Mouse (Mus musculus) intestine, embryonic 16.5 days (tissue): ENCODE measurements around the gene Rpn2. TPM values are rescaled to one million over a fixed set of nuclear protein-coding genes. Genes with fewer than 3 reads are reported as not detected.

Experiments used
- ATAC-seq: fragments of 200-750 bp; cut with Nextera tagmentation; 2 replicates; pipeline ENCODE4 v1.8.0; 2017; ENCODE audit warnings: moderate TSS enrichment, moderate library complexity
- H3K27ac ChIP-seq: fragments of 300-500 bp; sonication (generic); 2 replicates; pipeline ENCODE4 v1.5.1; 2014; ENCODE audit warnings: mild to moderate bottlenecking, low read length
- H3K27me3 ChIP-seq: fragments of 300-500 bp; sonication (generic); replicated peaks from 2 replicates; pipeline ENCODE4 v1.6.1; 2014; ENCODE audit warnings: low read length, control low read depth, mixed read lengths; ENCODE audit not compliant: control insufficient read depth, insufficient read depth
- H3K36me3 ChIP-seq: fragments of 300-500 bp; sonication (generic); 2 replicates; pipeline ENCODE4 v1.6.1; 2014; ENCODE audit warnings: low read length, control low read depth; ENCODE audit not compliant: control insufficient read depth, insufficient read depth
- H3K4me1 ChIP-seq: fragments of 300-500 bp; sonication (generic); 2 replicates; pipeline ENCODE4 v1.6.1; 2014; ENCODE audit warnings: low read length, control low read depth, mixed read lengths; ENCODE audit not compliant: control insufficient read depth, insufficient read depth
- H3K4me2 ChIP-seq: fragments of 300-500 bp; sonication (generic); 2 replicates; pipeline ENCODE4 v1.6.1; 2014; ENCODE audit warnings: low read depth, low read length, control low read depth
- H3K4me3 ChIP-seq: fragments of 300-500 bp; sonication (generic); 2 replicates; pipeline ENCODE4 v1.5.1; 2014; ENCODE audit warnings: mild to moderate bottlenecking, low read length
- H3K9ac ChIP-seq: fragments of 300-500 bp; sonication (generic); 2 replicates; pipeline ENCODE4 v1.6.1; 2014; ENCODE audit warnings: low read depth, low read length
- H3K9me3 ChIP-seq: fragments of 300-500 bp; sonication (generic); 2 replicates; pipeline ENCODE4 v1.6.1; 2016; ENCODE audit warnings: low read length, control low read depth; ENCODE audit not compliant: control insufficient read depth
- WGBS: fragments of 180-500 bp; shearing (Covaris S2); extraction: QIAGEN DNeasy Blood & Tissue Kit; methylation state at CpG from one replicate; pipeline ENCODE4 v1.1.7; 2014; 5-methylcytosine and 5-hydroxymethylcytosine counted together
- polyA plus RNA-seq: library from polyadenylated mRNA; unstranded; fragments of >200 nt; fragmentation: Nextera tagmentation; extraction: Ambion mirVana; gene quantifications from 2 replicates; pipeline ENCODE4 v1.2.1, GENCODE M21; 2015

Rpn2 gene
- polyA plus RNA-seq, 1 experiment from 2014 or later = 355 TPM

DNA sequence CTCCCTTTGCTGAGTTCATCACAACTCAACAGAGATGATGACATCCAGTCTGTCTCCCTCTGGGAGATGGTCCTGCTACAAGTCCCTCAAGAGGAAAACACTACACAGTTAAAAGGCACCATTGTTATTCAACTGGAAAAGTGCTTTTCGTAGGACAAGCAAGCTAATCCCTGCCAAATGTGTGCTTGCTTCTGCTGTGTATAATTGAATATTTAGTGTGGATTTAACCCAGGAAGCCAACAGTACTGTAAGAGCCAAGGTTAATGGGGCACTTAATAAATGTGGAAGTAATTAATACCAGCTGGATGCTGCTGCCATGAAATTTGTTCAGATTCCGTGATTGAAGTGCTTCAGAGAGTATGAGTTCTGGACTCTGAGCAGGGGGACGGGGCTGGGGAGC is 75.3 kb downstream of the Rpn2 start:
- peaks cover 5% of the 10 kb centered on the region for H3K4me1 ChIP-seq
- no peak overlapping the region for H3K27ac ChIP-seq
- 74% methylated on average over 3 of the region's 3 CpGs for WGBS
- H3K36me3 ChIP-seq = no peaks in the 10 kb centered on the region
- H3K4me3 ChIP-seq = no peak overlapping the region
- H3K27me3 ChIP-seq = no peaks in the 10 kb centered on the region
- H3K9me3 ChIP-seq = no peaks in the 10 kb centered on the region
- no peak overlapping the region for H3K4me2 ChIP-seq
- no peak for ATAC-seq
- H3K9ac ChIP-seq = no peak overlapping the region

GRCm38 (mm10) chr2:157360028-157360427 is 81.2 kb downstream of the Rpn2 start:
- Histone ChIP-seq H3K9ac (no peak overlapping the region), H3K4me1 (0 out of 2 replicates have a peak, but pooled peaks cover 3% of the 10 kb centered on the region), H3K27me3 (no peaks in the 10 kb centered on the region), H3K4me2 (no peak overlapping the region), H3K4me3 (no peak overlapping the region), H3K36me3 (no peaks in the 10 kb centered on the region), H3K9me3 (no peaks in the 10 kb centered on the region), H3K27ac (no peak overlapping the region)
- 73% methylated on average over 5 of the region's 5 CpGs for WGBS
- ATAC-seq = 0 out of 2 replicates have a peak, but pooled peaks have one; percentile 63

DNA sequence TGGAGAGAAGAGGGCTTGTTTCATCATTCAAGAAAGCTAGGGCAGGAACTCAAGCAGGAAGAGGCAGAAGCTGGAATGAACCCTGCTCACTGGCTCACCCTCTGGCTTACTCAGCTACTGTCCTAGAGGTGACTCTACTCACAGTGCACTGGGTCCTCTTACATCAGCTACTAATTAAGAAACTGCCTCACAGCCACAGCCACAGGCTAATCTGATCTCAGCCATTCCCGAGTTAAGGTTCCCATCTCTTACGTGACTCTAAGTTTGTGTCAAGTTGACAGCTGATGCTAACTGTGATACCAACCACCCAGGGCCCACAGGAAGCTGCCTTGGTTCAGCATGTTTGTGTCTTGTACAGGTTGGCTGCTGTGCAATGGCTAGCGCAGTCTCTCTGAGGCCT is 84.2 kb downstream of the Rpn2 start:
- H3K36me3 ChIP-seq = no peaks in the 10 kb centered on the region
- H3K4me3 ChIP-seq = no peak overlapping the region
- H3K9me3 ChIP-seq = no peaks in the 10 kb centered on the region
- H3K4me1 ChIP-seq = peaks cover 9% of the 10 kb centered on the region
- WGBS = 86% methylated on average over 3 of the region's 3 CpGs
- no peak for ATAC-seq
- no peak overlapping the region for H3K27ac ChIP-seq
- no peak overlapping the region for H3K9ac ChIP-seq
- no peaks in the 10 kb centered on the region for H3K27me3 ChIP-seq
- no peak overlapping the region for H3K4me2 ChIP-seq

DNA sequence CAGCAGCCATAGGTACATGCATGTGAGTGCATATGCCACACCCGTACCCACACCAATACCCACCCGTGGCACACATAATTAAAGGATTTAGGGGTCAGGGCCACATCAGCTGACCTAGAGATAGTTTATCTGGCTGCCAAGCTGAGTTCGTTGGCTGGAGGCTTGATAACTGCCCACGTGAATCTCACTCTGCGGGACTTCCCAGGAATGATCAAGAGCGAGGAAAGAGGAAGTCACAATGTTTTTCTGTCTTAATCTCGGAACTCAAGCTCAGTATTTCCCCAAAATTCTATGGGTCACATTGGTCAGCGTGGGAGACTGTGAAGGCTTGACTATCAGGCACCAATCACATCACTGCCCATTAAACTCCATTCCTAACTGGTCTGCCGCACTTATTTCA is 87.9 kb downstream of the Rpn2 start:
- Histone ChIP-seq H3K27me3 (no peaks in the 10 kb centered on the region), H3K4me1 (peaks cover 16% of the 10 kb centered on the region), H3K4me2 (peak overlapping the region; percentile 53), H3K36me3 (no peaks in the 10 kb centered on the region), H3K27ac (peak overlapping the region; percentile 56), H3K9ac (peak overlapping the region; percentile 92; the same call in 1 of the 2 replicates), H3K4me3 (peak overlapping the region; percentile 74), H3K9me3 (no peaks in the 10 kb centered on the region)
- ATAC-seq = peak; percentile 29
- WGBS = 65% methylated on average over 9 of the region's 9 CpGs

- peaks cover 15% of the 10 kb centered on the region for H3K4me1 ChIP-seq
- 4% methylated on average over 42 of the region's 42 CpGs for WGBS
- ATAC-seq = peak; percentile 91
Observed at GRCm38 (mm10) chr2:157367184-157367893, 88.5 kb downstream of the Rpn2 start, which contains the start of gene Manbal. Manbal (plus strand) TSS chr2:157367594.

DNA sequence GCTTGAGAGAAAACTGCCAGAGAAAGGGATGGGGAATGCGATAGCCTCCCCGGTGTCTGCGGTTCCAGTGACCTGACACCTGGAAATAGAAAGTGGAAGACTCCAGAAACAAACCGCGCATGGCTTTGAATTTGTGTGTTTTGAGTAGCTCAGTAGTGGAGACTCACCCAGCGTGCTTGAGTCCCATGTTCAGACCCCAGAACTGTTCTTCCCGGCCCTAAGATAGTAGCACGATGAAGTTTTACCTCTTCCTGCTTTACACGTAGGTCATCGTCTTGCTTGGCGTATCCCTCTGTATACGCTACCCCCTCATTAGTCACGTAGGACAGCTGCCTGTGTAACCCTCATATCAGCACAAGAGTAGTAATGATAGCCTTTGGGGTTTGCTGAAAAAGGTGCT is 89.2 kb downstream of the Rpn2 start:
- peak overlapping the region; percentile 92 for H3K9ac ChIP-seq
- ATAC-seq = peak; percentile 27

More at GRCm38 (mm10) chr2:157367184-157367893, 88.5 kb downstream of the Rpn2 start, which contains the start of gene Manbal:
- H3K27me3 ChIP-seq = no peaks in the 10 kb centered on the region
- peak within 1 kb of the TSS; percentile 74 for H3K4me3 ChIP-seq
- H3K9me3 ChIP-seq = no peaks in the 10 kb centered on the region
- peak within 1 kb of the TSS; percentile 92 for H3K9ac ChIP-seq
- H3K27ac ChIP-seq = peak within 1 kb of the TSS; percentile 97
- peak within 1 kb of the TSS; percentile 53 for H3K4me2 ChIP-seq
- no peaks in the 10 kb centered on the region for H3K36me3 ChIP-seq

GRCm38 (mm10) chr2:157371696-157372095 is 92.9 kb downstream of the Rpn2 start:
- no peak overlapping the region for H3K4me2 ChIP-seq
- no peaks in the 10 kb centered on the region for H3K27me3 ChIP-seq
- no peak for ATAC-seq
- H3K9me3 ChIP-seq = no peaks in the 10 kb centered on the region
- 50% methylated on average over 6 of the region's 6 CpGs for WGBS
- peak overlapping the region; percentile 8 for H3K27ac ChIP-seq
- no peaks in the 10 kb centered on the region for H3K36me3 ChIP-seq
- H3K9ac ChIP-seq = 0 out of 2 replicates have a peak overlapping the region, but pooled peaks have one; percentile 4
- no peak overlapping the region for H3K4me3 ChIP-seq
- peaks cover 36% of the 10 kb centered on the region for H3K4me1 ChIP-seq

More for the DNA sequence above, 89.2 kb downstream of the Rpn2 start:
- Histone ChIP-seq H3K36me3 (no peaks in the 10 kb centered on the region), H3K4me3 (peak overlapping the region; percentile 74), H3K27me3 (no peaks in the 10 kb centered on the region), H3K9me3 (no peaks in the 10 kb centered on the region), H3K27ac (peak overlapping the region; percentile 97), H3K4me1 (peaks cover 20% of the 10 kb centered on the region), H3K4me2 (peak overlapping the region; percentile 53)
- WGBS = 3% methylated on average over 13 of the region's 13 CpGs

- WGBS = 67% methylated on average over 3 of the region's 3 CpGs
- Histone ChIP-seq H3K9me3 (no peaks in the 10 kb centered on the region), H3K4me3 (no peak overlapping the region), H3K27me3 (no peaks in the 10 kb centered on the region), H3K9ac (no peak overlapping the region), H3K4me2 (no peak overlapping the region), H3K36me3 (no peaks in the 10 kb centered on the region), H3K4me1 (peaks cover 39% of the 10 kb centered on the region), H3K27ac (peak overlapping the region; percentile 67)
- peak; percentile 40 for ATAC-seq
Observed at GRCm38 (mm10) chr2:157373681-157374080, 94.9 kb downstream of the Rpn2 start.

- peaks cover 36% of the 10 kb centered on the region for H3K4me1 ChIP-seq
- peak; percentile 19; the same call in 1 of the 2 replicates for ATAC-seq
Observed at GRCm38 (mm10) chr2:157375051-157375450, 96.2 kb downstream of the Rpn2 start.

More at GRCm38 (mm10) chr2:157375051-157375450, 96.2 kb downstream of the Rpn2 start:
- H3K9me3 ChIP-seq = no peaks in the 10 kb centered on the region
- no peak overlapping the region for H3K4me3 ChIP-seq
- no peak overlapping the region for H3K9ac ChIP-seq
- no peaks in the 10 kb centered on the region for H3K27me3 ChIP-seq
- H3K27ac ChIP-seq = peak overlapping the region; percentile 69
- peaks cover 3% of the 10 kb centered on the region; the same call in 1 of the 2 replicates for H3K36me3 ChIP-seq
- WGBS = 41% methylated on average over 8 of the region's 8 CpGs
- peak overlapping the region; percentile 10; the same call in 1 of the 2 replicates for H3K4me2 ChIP-seq
